Comparison of ENCODE assay signal across 18 mouse cellular contexts in genomic region chr11:3278351-3278750, GRCm38 (mm10).
"Had no signal": no experiment of that assay in that cellular context is flagged by ENCODE, and none has a peak within 500 bp of the region (broad histone marks: within the 10 kb centered on the region; RNA-seq: fewer than 3 reads in every experiment).

No protein-coding gene starts in this region.

- H3K4me3 ChIP-seq: liver, embryonic 15.5 days; lung, embryonic 15.5 days; megakaryocyte, embryonic 14.5 days; midbrain, embryonic 12.5 days; midbrain, embryonic 15.5 days; neural tube, embryonic 12.5 days; stomach, embryonic 15.5 days had no signal

- H3K27me3 ChIP-seq: liver, embryonic 15.5 days; lung, embryonic 15.5 days; megakaryocyte, embryonic 14.5 days; midbrain, embryonic 12.5 days; midbrain, embryonic 15.5 days; neural tube, embryonic 12.5 days; stomach, embryonic 15.5 days had no signal

- H3K27ac ChIP-seq: liver, embryonic 15.5 days; lung, embryonic 15.5 days; macrophage; midbrain, embryonic 12.5 days; midbrain, embryonic 15.5 days; neural tube, embryonic 12.5 days; stomach, embryonic 15.5 days; stomach, postnatal 0 days had no signal

- H3K4me1 ChIP-seq: liver, embryonic 15.5 days; lung, embryonic 15.5 days; megakaryocyte, embryonic 14.5 days; midbrain, embryonic 12.5 days; midbrain, embryonic 15.5 days; neural tube, embryonic 12.5 days; stomach, embryonic 15.5 days had no signal

- ATAC-seq: liver, postnatal 0 days; lung, postnatal 0 days; midbrain, embryonic 15.5 days had no signal

- H3K36me3 ChIP-seq: liver, embryonic 15.5 days; lung, embryonic 15.5 days; midbrain, embryonic 12.5 days; midbrain, embryonic 15.5 days; neural tube, embryonic 12.5 days; stomach, embryonic 15.5 days had no signal

- DNase-seq: liver, postnatal 0 days; lung, adult 2 months; lung, postnatal 14 days; lung, postnatal 36 days; right cerebral cortex, postnatal 14 days; thymus, adult 2 months; thymus, postnatal 25 days; thymus, postnatal 4 days had no signal

- H3K4me2 ChIP-seq: liver, embryonic 15.5 days; lung, embryonic 15.5 days; midbrain, embryonic 12.5 days; midbrain, embryonic 15.5 days; neural tube, embryonic 12.5 days; stomach, embryonic 15.5 days had no signal

- H3K9me3 ChIP-seq: liver, embryonic 15.5 days; midbrain, embryonic 12.5 days; midbrain, embryonic 15.5 days; stomach, embryonic 15.5 days had no signal

- H3K9ac ChIP-seq: liver, embryonic 15.5 days; liver, postnatal 0 days; lung, embryonic 15.5 days; midbrain, embryonic 12.5 days; midbrain, embryonic 15.5 days; neural tube, embryonic 12.5 days; stomach, embryonic 15.5 days had no signal
